Mouse (Mus musculus) CD4-positive, CD25-positive, alpha-beta regulatory T cell, adult 9 weeks (primary cell): ENCODE data around the gene Vmn2r8. TPM values are rescaled to one million over a fixed set of nuclear protein-coding genes. Genes with fewer than 3 reads are reported as not detected.

ENCODE experiments used
- polyA plus RNA-seq: library from polyadenylated mRNA; unstranded; fragments of 100-300 nt; shearing (Covaris generic); gene quantifications from one replicate; pipeline ENCODE4 v1.2.1, GENCODE M21; 2017

Vmn2r8 gene
- not detected for polyA plus RNA-seq

GRCm38 (mm10) chr5:108808750-108809149 is at the start of gene Vmn2r8:
Gene Vmn2r8, minus strand, starts transcription at chr5:108808850.

GRCm38 (mm10) chr5:108852501-108852900 is 43.9 kb upstream of the Vmn2r8 start, which contains the start of gene Vmn2r9:
Gene Vmn2r9, minus strand, starts transcription at chr5:108852601.

GRCm38 (mm10) chr5:108795263-108795662 is 13.4 kb downstream of the Vmn2r8 start, which contains the start of gene Tmed11:
Gene Tmed11, minus strand, starts transcription at chr5:108795363.

GRCm38 (mm10) chr5:108774630-108775306 is 33.9 kb downstream of the Vmn2r8 start, which contains the start of gene Rnf212:
Gene Rnf212, minus strand, starts transcription at chr5:108774982.

Other genes with a start within 250 kb of the Vmn2r8 start
- 110 TPM for gene Gak, start 179.1 kb downstream of the Vmn2r8 start, polyA plus RNA-seq
- 48.3 TPM for gene Tmem175, start 179.1 kb downstream of the Vmn2r8 start, polyA plus RNA-seq
- gene Idua, start 148.5 kb downstream of the Vmn2r8 start, polyA plus RNA-seq = 49.9 TPM
- 13.0 TPM for gene Dgkq, start 139.2 kb downstream of the Vmn2r8 start, polyA plus RNA-seq
- gene Slc26a1, start 133.3 kb downstream of the Vmn2r8 start, polyA plus RNA-seq = 0.11 TPM
- not detected for gene Fgfrl1, start 116.5 kb downstream of the Vmn2r8 start, polyA plus RNA-seq
- gene Rnf212, start 33.9 kb downstream of the Vmn2r8 start, polyA plus RNA-seq = not detected
- gene Tmed11, start 13.5 kb downstream of the Vmn2r8 start, polyA plus RNA-seq = not detected
- gene Vmn2r9, start 43.8 kb upstream of the Vmn2r8 start, polyA plus RNA-seq = not detected
- not detected for gene Vmn2r10, start 197.7 kb upstream of the Vmn2r8 start, polyA plus RNA-seq